ENCODE assay signal across 8 mouse cellular contexts in genomic region chr6:114920523-114921445, GRCm38 (mm10). TPM values are rescaled to one million over a fixed set of nuclear protein-coding genes. Genes with fewer than 3 reads are reported as not detected.
DNase-seq lines count a peak whose midpoint lies in the region; ATAC-seq and TF ChIP-seq lines count a peak whose summit lies in the region.

No protein-coding gene starts in this region.

- ATAC-seq in forebrain, embryonic 11.5 days (replicated peaks; ENCODE audit: low FRiP score) = peak; percentile 53; the same call in 1 of the 2 replicates
- ATAC-seq in hindbrain, embryonic 12.5 days (ENCODE audit: low FRiP score) = peak; percentile 61
- peak; percentile 41; the same call in 1 of the 2 replicates for ATAC-seq in midbrain, embryonic 16.5 days

- WGBS in forebrain, embryonic 11.5 days = 7% methylated on average over 17 of the region's 17 CpGs
- 5% methylated on average over 17 of the region's 17 CpGs for WGBS in hindbrain, embryonic 12.5 days
- WGBS in liver, adult 2 months = 2% methylated on average over 17 of the region's 17 CpGs
- 3% methylated on average over 17 of the region's 17 CpGs for WGBS in midbrain, embryonic 16.5 days

- peak overlapping the region; percentile 63 for H3K27ac ChIP-seq in forebrain, embryonic 11.5 days (ENCODE audit: low read depth, low read length)
- H3K27ac ChIP-seq in hindbrain, embryonic 12.5 days = peak overlapping the region; percentile 78
- H3K27ac ChIP-seq in liver, adult 2 months (replicated peaks; ENCODE audit: insufficient read depth, low read depth, low read length) = peak overlapping the region; percentile 65
- peak overlapping the region; percentile 77 for H3K27ac ChIP-seq in midbrain, embryonic 16.5 days (ENCODE audit: low read length)

- H3K79me2 ChIP-seq in liver, adult 2 months (ENCODE audit: control insufficient read depth, insufficient read depth, low read length) = peaks cover 50% of the 10 kb centered on the region; the same call in 1 of the 2 replicates

- peak overlapping the region; percentile 61 for H3K4me3 ChIP-seq in forebrain, embryonic 11.5 days (ENCODE audit: low read depth, low read length)
- peak overlapping the region; percentile 56 for H3K4me3 ChIP-seq in hindbrain, embryonic 12.5 days
- peak overlapping the region; percentile 84 for H3K4me3 ChIP-seq in liver, adult 2 months (ENCODE audit: insufficient read depth, low read depth, low read length)
- H3K4me3 ChIP-seq in midbrain, embryonic 16.5 days (ENCODE audit: low read depth, low read length) = peak overlapping the region; percentile 58

- peak overlapping the region; percentile 85 for H3K9ac ChIP-seq in forebrain, embryonic 11.5 days (ENCODE audit: low read length)
- peak overlapping the region; percentile 83 for H3K9ac ChIP-seq in hindbrain, embryonic 12.5 days
- peak overlapping the region; percentile 82 for H3K9ac ChIP-seq in liver, adult 2 months (ENCODE audit: low read depth, low read length)
- H3K9ac ChIP-seq in midbrain, embryonic 16.5 days (ENCODE audit: low read depth, low read length) = peak overlapping the region; percentile 56

- peak overlapping the region; percentile 77 for H3K4me2 ChIP-seq in forebrain, embryonic 11.5 days (ENCODE audit: low read depth, low read length, severe bottlenecking)
- peak overlapping the region; percentile 53 for H3K4me2 ChIP-seq in hindbrain, embryonic 12.5 days (replicated peaks)
- peak overlapping the region; percentile 69 for H3K4me2 ChIP-seq in midbrain, embryonic 16.5 days (ENCODE audit: low read length)

- TF ChIP-seq CTCF in liver, adult 2 months (IDR thresholded peaks at IDR 0.05; ENCODE audit: low read depth, low read length) = no peak

- TF ChIP-seq POLR2A in liver, adult 2 months (IDR thresholded peaks at IDR 0.05; ENCODE audit: extremely low read depth, insufficient read depth, low read length) = no peak

- H3K9me3 ChIP-seq in forebrain, embryonic 11.5 days (ENCODE audit: control insufficient read depth, low read length) = no peaks in the 10 kb centered on the region
- H3K9me3 ChIP-seq in hindbrain, embryonic 12.5 days (replicated peaks) = no peaks in the 10 kb centered on the region
- H3K9me3 ChIP-seq in midbrain, embryonic 16.5 days (replicated peaks; ENCODE audit: control insufficient read depth, low read length, poor library complexity, severe bottlenecking) = no peaks in the 10 kb centered on the region

- no peaks in the 10 kb centered on the region for H3K36me3 ChIP-seq in forebrain, embryonic 11.5 days (ENCODE audit: control insufficient read depth, insufficient read depth, low read length)
- H3K36me3 ChIP-seq in hindbrain, embryonic 12.5 days = no peaks in the 10 kb centered on the region
- no peaks in the 10 kb centered on the region for H3K36me3 ChIP-seq in liver, adult 2 months (ENCODE audit: control insufficient read depth, insufficient read depth, low read length)
- H3K36me3 ChIP-seq in midbrain, embryonic 16.5 days (ENCODE audit: control insufficient read depth, insufficient read depth, low read length) = no peaks in the 10 kb centered on the region

- no peaks in the 10 kb centered on the region for H3K27me3 ChIP-seq in forebrain, embryonic 11.5 days (ENCODE audit: control insufficient read depth, insufficient read depth, low read length)
- H3K27me3 ChIP-seq in hindbrain, embryonic 12.5 days = no peaks in the 10 kb centered on the region
- no peaks in the 10 kb centered on the region for H3K27me3 ChIP-seq in liver, adult 2 months (ENCODE audit: control insufficient read depth, insufficient read depth, low read length)
- no peaks in the 10 kb centered on the region for H3K27me3 ChIP-seq in midbrain, embryonic 16.5 days (ENCODE audit: control insufficient read depth, insufficient read depth, low read depth, low read length)

- DNase-seq in ovary, postnatal 36 days (ENCODE audit: low spot score) = peak; percentile 54
- no peak for DNase-seq in ovary, postnatal 10 days (ENCODE audit: low spot score)
- DNase-seq in forebrain, embryonic 11.5 days (ENCODE audit: low spot score) = peak; percentile 78
- DNase-seq in liver, adult 2 months (ENCODE audit: extremely low read depth, low read depth, low spot score) = no peak
- peak; percentile 61 for DNase-seq in yolk sac, embryonic 10.5 days (ENCODE audit: low spot score)
- DNase-seq in frontal cortex, adult 2 months (ENCODE audit: extremely low spot score in 1 of 2, low spot score in 1 of 2) = no peak

- H3K4me1 ChIP-seq in forebrain, embryonic 11.5 days (replicated peaks; ENCODE audit: control insufficient read depth, insufficient read depth, low read length) = peaks cover 27% of the 10 kb centered on the region
- H3K4me1 ChIP-seq in hindbrain, embryonic 12.5 days = peaks cover 39% of the 10 kb centered on the region
- H3K4me1 ChIP-seq in liver, adult 2 months (ENCODE audit: control insufficient read depth, insufficient read depth, low read length) = peaks cover 22% of the 10 kb centered on the region
- peaks cover 54% of the 10 kb centered on the region for H3K4me1 ChIP-seq in midbrain, embryonic 16.5 days (ENCODE audit: control insufficient read depth, insufficient read depth, low read length)

RNA-seq across cellular contexts. Expression of gene Vgll4, which starts 49.0 kb away (rescaled TPM):
- 72.0 and 73.1 TPM in 2 replicates for polyA plus RNA-seq in forebrain, embryonic 11.5 days (2014; fragmentation: Nextera tagmentation; extraction: Ambion mirVana)
- polyA plus RNA-seq in hindbrain, embryonic 12.5 days (2016; fragmentation: Nextera tagmentation; extraction: Ambion mirVana) = 94.2 and 94.3 TPM in 2 replicates
- 24.3 and 31.0 TPM in 2 replicates for total RNA-seq in liver, adult 2 months (2014; rRNA removed)
- 32.1 and 44.5 TPM in 2 replicates for polyA plus RNA-seq in liver, adult 2 months (2012; rRNA removed)
- 49.2 and 51.0 TPM in 2 replicates for polyA plus RNA-seq in midbrain, embryonic 16.5 days (2015; fragmentation: Nextera tagmentation; extraction: Ambion mirVana)
- 33.5 and 37.6 TPM in 2 replicates for polyA plus RNA-seq in frontal cortex, adult 2 months (2012; rRNA removed)

Comparison
In these comparisons a context has a peak if more than half of its experiments do, and no peak if none do; other contexts are left out.
1. DNase-seq: peak in ovary, postnatal 36 days (single experiment), forebrain, embryonic 11.5 days (single experiment) and yolk sac, embryonic 10.5 days (single experiment); none in ovary, postnatal 10 days (single experiment), liver, adult 2 months (single experiment) and frontal cortex, adult 2 months (0 of 2).
2. Peak in every context shown above with its lines, with median percentiles within 50 percentile points of each other: ATAC-seq, H3K27ac ChIP-seq, H3K4me2 ChIP-seq, H3K4me3 ChIP-seq and H3K9ac ChIP-seq.